Mouse (Mus musculus): ENCODE measurements at regions not wholly inside any gene's neighbourhood (a gene's known extent, or its start where the extent isn't known, plus 50 kb on each side); places are given as distances from the start of the nearest gene placed in this dataset.

GRCm38 (mm10) chr7:33857431-33857830, 87.4 kb downstream of the Scgb2b26 start:
- no peaks in the 10 kb centered on the region for H3K27me3 ChIP-seq (ENCODE audit: control insufficient read depth, insufficient read depth, low read length)
- H3K9ac ChIP-seq (ENCODE audit: low read length): no peak overlapping the region
- no peaks in the 10 kb centered on the region for H3K4me1 ChIP-seq (ENCODE audit: control insufficient read depth in 2 of 2, insufficient read depth in 2 of 2, low read length in 2 of 2)
- H3K4me3 ChIP-seq (ENCODE audit: control insufficient read depth in 1 of 2, insufficient read depth in 1 of 2, low read depth in 1 of 2, low read length in 2 of 2): no peak overlapping the region
- no peaks in the 10 kb centered on the region for H3K36me3 ChIP-seq (ENCODE audit: control insufficient read depth, insufficient read depth, low read length)
- no peak for ATAC-seq (ENCODE audit: insufficient number of reproducible peaks, insufficient read depth, low FRiP score, low read depth)
- H3K27ac ChIP-seq (replicated peaks in 1 of 2; ENCODE audit: control insufficient read depth in 1 of 2, insufficient read depth in 1 of 2, low read depth in 2 of 2, low read length in 2 of 2): no peak overlapping the region
- H3K9me3 ChIP-seq (ENCODE audit: control insufficient read depth, low read length): peaks cover 58% of the 10 kb centered on the region
- H3K4me2 ChIP-seq (ENCODE audit: low read length): no peak overlapping the region

- H3K4me3 ChIP-seq (ENCODE audit: control insufficient read depth in 1 of 2, insufficient read depth in 1 of 2, low read depth in 1 of 2, low read length in 2 of 2): no peak overlapping the region
- no peaks in the 10 kb centered on the region for H3K27me3 ChIP-seq (ENCODE audit: control insufficient read depth, insufficient read depth, low read length)
- ATAC-seq (ENCODE audit: insufficient number of reproducible peaks, insufficient read depth, low FRiP score, low read depth): no peak
- H3K4me2 ChIP-seq (ENCODE audit: low read length): no peak overlapping the region
- H3K36me3 ChIP-seq (ENCODE audit: control insufficient read depth, insufficient read depth, low read length): no peaks in the 10 kb centered on the region
- peaks cover 62% of the 10 kb centered on the region for H3K9me3 ChIP-seq (ENCODE audit: control insufficient read depth, low read length)
- no peaks in the 10 kb centered on the region for H3K4me1 ChIP-seq (ENCODE audit: control insufficient read depth in 2 of 2, insufficient read depth in 2 of 2, low read length in 2 of 2)
- no peak overlapping the region for H3K9ac ChIP-seq (ENCODE audit: low read length)
- H3K27ac ChIP-seq (replicated peaks in 1 of 2; ENCODE audit: control insufficient read depth in 1 of 2, insufficient read depth in 1 of 2, low read depth in 2 of 2, low read length in 2 of 2): no peak overlapping the region
Observed at GRCm38 (mm10) chr7:33854911-33855310, 89.9 kb downstream of the Scgb2b26 start.
